Mouse (Mus musculus) ES-Bruce4 (cell line): ENCODE measurements around the gene Pcdh17.

ENCODE experiments used
- CTCF ChIP-seq: IDR thresholded peaks from one replicate; pipeline ENCODE4 v1.8.1; 2011; ENCODE audit warnings: low read depth, low read length
- EP300 ChIP-seq: IDR thresholded peaks from 2 replicates; pipeline ENCODE4 v1.6.1; 2011; ENCODE audit warnings: low read depth, low read length; ENCODE audit not compliant: insufficient read depth
- POLR2A ChIP-seq: IDR thresholded peaks from one replicate; pipeline ENCODE4 v1.8.1; 2011; ENCODE audit warnings: low read length; ENCODE audit not compliant: insufficient read depth

DNA sequence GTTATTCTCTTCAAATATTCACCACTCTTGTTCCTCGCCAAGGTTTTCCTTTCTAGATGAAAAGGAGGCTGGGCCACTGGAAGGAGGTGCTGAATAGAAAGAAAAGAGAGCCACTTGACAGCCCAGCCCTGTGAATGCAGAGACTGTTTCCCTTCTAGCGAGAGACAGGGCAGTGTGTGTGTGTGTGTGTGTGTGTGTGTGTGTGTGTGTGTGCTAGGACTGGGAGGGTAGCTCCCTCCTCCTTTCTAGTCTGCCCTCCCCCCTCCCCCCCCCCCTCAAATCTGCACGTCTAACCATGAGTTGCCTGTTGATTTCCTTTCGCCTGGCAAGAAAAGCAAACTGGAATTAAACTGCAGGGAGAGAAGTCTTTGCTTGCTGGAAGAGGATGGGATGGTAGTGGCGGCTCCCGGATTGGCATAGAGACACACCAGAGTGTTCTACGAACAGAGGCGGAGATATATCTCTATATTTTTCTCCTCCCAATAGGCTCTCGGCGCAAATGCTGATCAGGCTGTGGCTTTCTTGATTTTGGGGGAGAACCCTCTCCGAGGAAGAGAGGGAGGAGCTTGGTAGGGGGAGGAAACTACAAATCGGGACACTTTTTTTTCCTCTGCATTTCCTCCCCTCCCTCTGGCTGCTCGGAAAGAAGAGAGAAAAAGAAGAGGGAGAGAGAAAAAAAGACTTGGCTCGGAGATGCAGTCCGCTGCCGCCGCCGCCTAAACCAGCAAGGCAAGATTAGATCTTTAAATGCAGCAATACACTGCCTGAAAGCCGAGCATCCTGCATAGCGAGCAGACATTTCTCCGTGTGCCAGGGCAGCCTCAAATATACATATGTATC, 1.5 kb downstream of the Pcdh17 start:
- TF ChIP-seq POLR2A (no peak), CTCF (no peak), EP300 (no peak)
